Mouse (Mus musculus) myocyte (in vitro differentiated cells): Measurements from ENCODE around the gene Stab2. TPM values are rescaled to one million over a fixed set of nuclear protein-coding genes. Genes with fewer than 3 reads are reported as not detected.

ENCODE experiments used
- H3K27me3 ChIP-seq: one replicate; pipeline ENCODE4 v1.6.1; 2011; ENCODE audit not compliant: control insufficient read depth, insufficient read depth, insufficient read length
- H3K36me3 ChIP-seq: one replicate; pipeline ENCODE4 v1.6.1; 2011; ENCODE audit not compliant: control insufficient read depth, insufficient read depth
- H3K4me2 ChIP-seq: one replicate; pipeline ENCODE4 v1.6.1; 2011; ENCODE audit warnings: low read depth, control low read depth
- H3K4me3 ChIP-seq: one replicate; pipeline ENCODE4 v1.5.1; 2011; ENCODE audit warnings: mild to moderate bottlenecking, control low read depth, moderate library complexity
- H3K79me2 ChIP-seq: one replicate; pipeline ENCODE4 v1.6.1; 2011; ENCODE audit not compliant: control insufficient read depth, insufficient read depth
- H3ac ChIP-seq: one replicate; pipeline ENCODE4 v1.6.1; 2011; ENCODE audit not compliant: control insufficient read depth, insufficient read length
- CEBPB ChIP-seq: IDR thresholded peaks from 2 replicates; pipeline ENCODE4 v1.6.1; 2011; ENCODE audit warnings: mild to moderate bottlenecking, moderate library complexity; ENCODE audit not compliant: poor library complexity, insufficient read depth, severe bottlenecking
- E2F4 ChIP-seq: IDR thresholded peaks from one replicate; pipeline ENCODE4 v1.6.1; 2011; ENCODE audit warnings: mild to moderate bottlenecking, control low read depth, moderate library complexity; ENCODE audit not compliant: insufficient read depth
- MAX ChIP-seq: IDR thresholded peaks from one replicate; pipeline ENCODE4 v1.6.1; 2011; ENCODE audit warnings: low read depth, mild to moderate bottlenecking, control low read depth
- MYOD1 ChIP-seq, 3 experiments: IDR thresholded peaks; one replicate each; pipeline ENCODE4 v1.6.1; 2011; ENCODE audit warnings: control low read depth in 2 of 3, low read depth in 2 of 3, mild to moderate bottlenecking in 2 of 3, moderate library complexity in 1 of 3; ENCODE audit not compliant: insufficient read length in 2 of 3, control insufficient read depth in 1 of 3
- MYOG ChIP-seq, 3 experiments: IDR thresholded peaks; one replicate each; pipeline ENCODE4 v1.6.1; 2011; ENCODE audit warnings: control low read depth in 2 of 3, low read depth in 2 of 3, mild to moderate bottlenecking in 2 of 3; ENCODE audit not compliant: insufficient read length in 2 of 3, control insufficient read depth in 1 of 3, insufficient read depth in 1 of 3
- POLR2A ChIP-seq: IDR thresholded peaks from one replicate; pipeline ENCODE4 v1.6.1; 2011; ENCODE audit warnings: low read depth, mild to moderate bottlenecking, control low read depth, moderate library complexity; ENCODE audit not compliant: insufficient read length
- POLR2AphosphoS2 ChIP-seq: IDR thresholded peaks from one replicate; pipeline ENCODE4 v1.6.1; 2011; ENCODE audit warnings: low read depth, control low read depth; ENCODE audit not compliant: insufficient read length
- REST ChIP-seq: IDR thresholded peaks from one replicate; pipeline ENCODE4 v1.6.1; 2011; ENCODE audit warnings: mild to moderate bottlenecking, control low read depth, moderate library complexity; ENCODE audit not compliant: insufficient read depth, insufficient read length
- SRF ChIP-seq: IDR thresholded peaks from one replicate; pipeline ENCODE4 v1.6.1; 2011; ENCODE audit warnings: low read depth; ENCODE audit not compliant: control insufficient read depth, insufficient read length
- TCF12 ChIP-seq: IDR thresholded peaks from one replicate; pipeline ENCODE4 v1.6.1; 2011; ENCODE audit warnings: mild to moderate bottlenecking, control low read depth; ENCODE audit not compliant: poor library complexity, insufficient read depth, severe bottlenecking
- TCF3 ChIP-seq: IDR thresholded peaks from one replicate; pipeline ENCODE4 v1.6.1; 2011; ENCODE audit warnings: low read depth, control low read depth; ENCODE audit not compliant: insufficient read length
- USF1 ChIP-seq: IDR thresholded peaks from one replicate; pipeline ENCODE4 v1.6.1; 2011; ENCODE audit warnings: low read depth, mild to moderate bottlenecking, control low read depth, moderate library complexity
- polyA plus RNA-seq: library from polyadenylated mRNA; unstranded; fragments of >200 nt; fragmentation: generic; extraction: Trizol; gene quantifications from one replicate; pipeline ENCODE4 v1.2.1, GENCODE M21; 2012; ENCODE audit warnings: missing spikeins

The Stab2 gene
- polyA plus RNA-seq, 1 experiment: 0.17 TPM

DNA sequence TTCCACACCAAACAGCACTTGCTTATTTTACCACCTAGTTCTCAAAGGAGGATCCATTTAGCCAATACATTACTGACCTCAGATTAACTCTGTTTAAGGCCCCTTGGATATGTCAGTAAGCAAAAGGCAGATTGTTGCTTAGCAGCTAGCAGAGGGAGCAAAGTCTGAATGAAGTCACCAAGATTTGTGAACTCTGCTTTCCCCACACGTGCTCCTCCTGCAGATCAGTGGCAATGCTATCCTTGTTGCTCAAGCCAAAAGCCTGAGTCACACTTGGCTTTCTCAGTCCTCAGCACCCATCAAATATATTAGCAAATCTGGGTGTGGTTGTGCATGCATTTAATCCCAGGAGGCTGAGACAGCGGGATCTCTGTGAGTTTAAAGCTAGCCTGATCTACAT lies 60.3 kb downstream of the Stab2 start:
- Histone ChIP-seq H3K27me3 (no peaks in the 10 kb centered on the region), H3K4me3 (no peak overlapping the region), H3K79me2 (no peaks in the 10 kb centered on the region), H3ac (no peak overlapping the region), H3K36me3 (no peaks in the 10 kb centered on the region), H3K4me2 (peak overlapping the region; percentile 42)
- TF ChIP-seq USF1: no peak
- TF ChIP-seq SRF: no peak
- no peak for TF ChIP-seq TCF12
- no peak for TF ChIP-seq POLR2AphosphoS2
- no peak for TF ChIP-seq MYOD1 (IDR thresholded peaks at IDR 0.05; ENCODE audit: control insufficient read depth in 1 of 3, insufficient read length in 2 of 3, low read depth in 2 of 3)
- no peak for TF ChIP-seq REST
- no peak for TF ChIP-seq CEBPB
- TF ChIP-seq MYOG (IDR thresholded peaks at IDR 0.05; ENCODE audit: control insufficient read depth in 1 of 3, insufficient read depth in 1 of 3, insufficient read length in 2 of 3, low read depth in 2 of 3): no peak
- no peak for TF ChIP-seq POLR2A
- TF ChIP-seq MAX: no peak
- no peak for TF ChIP-seq E2F4

DNA sequence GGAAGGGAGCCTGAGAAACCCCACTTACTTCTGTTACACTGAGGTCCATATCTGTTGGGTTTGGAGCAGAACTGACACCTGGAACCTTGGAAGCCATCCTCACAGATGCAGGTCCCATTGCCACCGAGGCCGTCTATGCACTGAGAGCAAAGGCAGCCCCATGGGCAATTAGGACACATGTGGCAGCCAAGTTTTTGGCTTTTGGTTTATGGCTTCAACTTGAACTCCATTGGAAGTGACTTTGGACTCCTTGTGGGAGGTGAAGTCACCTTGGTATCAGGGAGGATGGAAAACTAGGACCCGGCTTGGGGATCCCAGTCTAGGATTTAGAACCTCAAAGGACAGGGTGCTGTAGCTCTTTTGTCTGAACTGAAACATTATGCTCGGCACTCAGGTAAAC lies 67.2 kb downstream of the Stab2 start:
- Histone ChIP-seq H3K4me2 (no peak overlapping the region), H3ac (no peak overlapping the region), H3K4me3 (no peak overlapping the region), H3K79me2 (no peaks in the 10 kb centered on the region), H3K27me3 (no peaks in the 10 kb centered on the region), H3K36me3 (no peaks in the 10 kb centered on the region)
- TF ChIP-seq TCF12: no peak
- TF ChIP-seq REST: no peak
- TF ChIP-seq MYOG (IDR thresholded peaks at IDR 0.05; ENCODE audit: control insufficient read depth in 1 of 3, insufficient read depth in 1 of 3, insufficient read length in 2 of 3, low read depth in 2 of 3): no peak
- no peak for TF ChIP-seq MYOD1 (IDR thresholded peaks at IDR 0.05; ENCODE audit: control insufficient read depth in 1 of 3, insufficient read length in 2 of 3, low read depth in 2 of 3)
- no peak for TF ChIP-seq SRF

DNA sequence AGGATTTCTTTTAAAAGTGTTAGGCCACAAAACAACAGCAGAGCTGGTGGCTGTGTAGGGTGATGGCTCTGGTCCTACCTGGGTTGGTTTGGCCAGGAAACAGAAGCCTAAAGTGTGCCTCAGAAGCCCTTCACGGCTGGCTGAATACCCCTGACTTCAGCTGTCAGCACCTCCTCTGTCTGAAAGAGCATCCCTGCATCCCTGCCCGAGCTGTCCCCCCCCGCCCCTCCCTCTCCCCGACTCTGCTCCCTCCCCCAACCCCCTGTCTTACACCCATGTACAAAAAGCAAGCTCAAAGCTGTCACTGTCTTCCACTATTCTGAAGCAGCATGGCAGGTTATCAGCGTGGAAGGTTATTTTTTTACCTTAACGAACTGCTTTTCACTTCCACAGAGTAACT lies 73.4 kb downstream of the Stab2 start:
- Histone ChIP-seq H3ac (no peak overlapping the region), H3K36me3 (no peaks in the 10 kb centered on the region), H3K79me2 (no peaks in the 10 kb centered on the region), H3K4me2 (no peak overlapping the region), H3K4me3 (no peak overlapping the region), H3K27me3 (no peaks in the 10 kb centered on the region)
- no peak for TF ChIP-seq MYOD1 (IDR thresholded peaks at IDR 0.05; ENCODE audit: control insufficient read depth in 1 of 3, insufficient read length in 2 of 3, low read depth in 2 of 3)
- no peak for TF ChIP-seq MAX
- TF ChIP-seq MYOG (IDR thresholded peaks at IDR 0.05; ENCODE audit: control insufficient read depth in 1 of 3, insufficient read depth in 1 of 3, insufficient read length in 2 of 3, low read depth in 2 of 3): no peak

DNA sequence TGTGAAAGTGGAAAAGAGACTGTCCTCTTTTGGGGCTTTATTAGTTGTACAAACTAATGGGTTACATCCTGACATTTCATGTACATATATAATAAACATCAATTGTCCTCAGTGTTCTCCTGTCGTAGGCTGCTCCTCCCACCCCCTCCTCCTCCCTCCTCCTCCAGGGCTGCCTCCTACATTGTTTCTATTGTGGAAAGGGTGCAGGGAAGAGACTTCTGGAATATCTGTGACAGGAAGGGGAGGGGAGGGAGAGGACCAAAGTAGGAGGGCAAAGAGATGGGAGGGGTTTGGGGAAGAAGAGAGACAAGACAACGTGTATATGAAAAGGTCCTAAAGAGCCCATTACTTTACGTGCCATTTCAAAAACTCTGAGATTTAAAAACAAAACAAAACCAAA lies 73.9 kb downstream of the Stab2 start:
- no peaks in the 10 kb centered on the region for H3K79me2 ChIP-seq
- no peak overlapping the region for H3ac ChIP-seq
- TF ChIP-seq TCF12 (no peak), MYOD1 (IDR thresholded peaks at IDR 0.05; ENCODE audit: control insufficient read depth in 1 of 3, insufficient read length in 2 of 3, low read depth in 2 of 3) (no peak), POLR2A (no peak), TCF3 (no peak), REST (no peak), POLR2AphosphoS2 (no peak), SRF (no peak), CEBPB (no peak)
- no peak overlapping the region for H3K4me2 ChIP-seq
- H3K4me3 ChIP-seq: no peak overlapping the region
- no peaks in the 10 kb centered on the region for H3K27me3 ChIP-seq
- H3K36me3 ChIP-seq: no peaks in the 10 kb centered on the region

DNA sequence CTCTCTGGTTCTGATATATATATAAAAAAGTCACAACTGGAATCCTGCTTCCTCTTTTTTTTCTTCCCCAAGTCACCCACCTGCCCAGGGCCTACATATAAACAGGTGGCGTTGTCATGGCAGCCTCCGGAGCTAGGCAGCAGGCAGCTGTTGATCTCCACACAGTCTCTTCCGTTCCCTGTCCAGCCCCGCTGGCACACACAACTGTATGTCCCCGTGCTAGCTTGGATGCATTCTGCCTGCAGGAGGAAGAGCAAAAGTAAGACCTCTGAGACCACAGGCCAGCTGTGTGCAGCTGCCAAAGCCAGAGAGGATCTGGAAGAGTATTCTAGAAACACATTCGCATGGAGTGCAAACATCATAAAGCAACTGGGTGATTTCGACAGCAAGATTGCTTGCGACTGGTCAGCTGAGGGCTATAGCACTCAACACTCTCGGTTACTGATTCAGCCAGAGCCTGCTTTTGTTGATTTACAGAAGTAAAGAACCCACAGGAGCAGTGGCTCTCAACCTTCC lies 74.6 kb downstream of the Stab2 start:
- Histone ChIP-seq H3K27me3 (no peaks in the 10 kb centered on the region), H3K79me2 (no peaks in the 10 kb centered on the region), H3K4me2 (no peak overlapping the region), H3K4me3 (no peak overlapping the region), H3ac (no peak overlapping the region), H3K36me3 (no peaks in the 10 kb centered on the region)
- TF ChIP-seq USF1 (no peak), E2F4 (no peak), MYOG (IDR thresholded peaks at IDR 0.05; ENCODE audit: control insufficient read depth in 1 of 3, insufficient read depth in 1 of 3, insufficient read length in 2 of 3, low read depth in 2 of 3) (no peak), TCF3 (no peak), MAX (no peak), POLR2AphosphoS2 (no peak), POLR2A (no peak), MYOD1 (IDR thresholded peaks at IDR 0.05; ENCODE audit: control insufficient read depth in 1 of 3, insufficient read length in 2 of 3, low read depth in 2 of 3) (no peak), REST (no peak), SRF (no peak), CEBPB (no peak), TCF12 (no peak)
